Mouse (Mus musculus) lung, embryonic 16.5 days (tissue): ENCODE data around the gene Timp1. TPM values are rescaled to one million over a fixed set of nuclear protein-coding genes. Genes with fewer than 3 reads are reported as not detected.

Experiments used
- ATAC-seq: fragments of 200-750 bp; cut with Nextera tagmentation; 2 replicates; pipeline ENCODE4 v1.8.0; 2017; ENCODE audit warnings: low read depth, mild to moderate bottlenecking, moderate library complexity
- H3K27ac ChIP-seq: fragments of 300-500 bp; sonication (generic); 2 replicates; pipeline ENCODE4 v1.5.1; 2014; ENCODE audit warnings: mild to moderate bottlenecking, control low read depth, low read length
- H3K27me3 ChIP-seq: fragments of 300-500 bp; sonication (generic); 2 replicates; pipeline ENCODE4 v1.6.1; 2014; ENCODE audit warnings: low read depth, low read length, mixed read lengths; ENCODE audit not compliant: control insufficient read depth, insufficient read depth
- H3K36me3 ChIP-seq: fragments of 300-500 bp; sonication (generic); 2 replicates; pipeline ENCODE4 v1.6.1; 2014; ENCODE audit warnings: low read length; ENCODE audit not compliant: control insufficient read depth, insufficient read depth
- H3K4me1 ChIP-seq: fragments of 300-500 bp; sonication (generic); replicated peaks from 2 replicates; pipeline ENCODE4 v1.6.1; 2014; ENCODE audit warnings: low read length, mixed read lengths; ENCODE audit not compliant: control insufficient read depth, insufficient read depth
- H3K4me2 ChIP-seq: fragments of 300-500 bp; sonication (generic); 2 replicates; pipeline ENCODE4 v1.6.1; 2014; ENCODE audit warnings: low read depth, low read length, control low read depth
- H3K4me3 ChIP-seq: fragments of 300-500 bp; sonication (generic); 2 replicates; pipeline ENCODE4 v1.5.1; 2014; ENCODE audit warnings: mild to moderate bottlenecking, low read length, control low read depth
- H3K9ac ChIP-seq: fragments of 300-500 bp; sonication (generic); 2 replicates; pipeline ENCODE4 v1.6.1; 2014; ENCODE audit warnings: low read length, control low read depth
- H3K9me3 ChIP-seq: fragments of 300-500 bp; sonication (generic); 2 replicates; pipeline ENCODE4 v1.6.1; 2016; ENCODE audit warnings: low read length; ENCODE audit not compliant: control insufficient read depth
- WGBS: fragments of 180-500 bp; shearing (Covaris S2); extraction: QIAGEN DNeasy Blood & Tissue Kit; methylation state at CpG from one replicate; pipeline ENCODE4 v1.1.7; 2014; 5-methylcytosine and 5-hydroxymethylcytosine counted together
- polyA plus RNA-seq: library from polyadenylated mRNA; unstranded; fragments of >200 nt; fragmentation: Nextera tagmentation; extraction: Ambion mirVana; gene quantifications from 2 replicates; pipeline ENCODE4 v1.2.1, GENCODE M21; 2015

Timp1 gene
- polyA plus RNA-seq, 1 experiment from 2014 or later = 26.1 TPM

- Histone ChIP-seq H3K9me3 (no peaks in the 10 kb centered on the region), H3K4me2 (no peak overlapping the region), H3K36me3 (no peaks in the 10 kb centered on the region; the same call in 1 of the 2 replicates), H3K27me3 (no peaks in the 10 kb centered on the region), H3K4me1 (no peaks in the 10 kb centered on the region; the same call in 1 of the 2 replicates), H3K27ac (no peak overlapping the region), H3K9ac (no peak overlapping the region), H3K4me3 (no peak overlapping the region)
- peak; percentile 6; the same call in 1 of the 2 replicates for ATAC-seq
- 80% methylated on average over 9 of the region's 9 CpGs for WGBS
These were observed 6.5 kb upstream of the Timp1 start for GRCm38 (mm10) chrX:20863161-20864101.

- no peak overlapping the region for H3K27ac ChIP-seq
- no peaks in the 10 kb centered on the region for H3K9me3 ChIP-seq
- ATAC-seq = no peak
- no peaks in the 10 kb centered on the region for H3K27me3 ChIP-seq
- 45% methylated on average over 4 of the region's 4 CpGs for WGBS
- no peaks in the 10 kb centered on the region for H3K4me1 ChIP-seq
- H3K4me3 ChIP-seq = no peak overlapping the region
- no peak overlapping the region for H3K4me2 ChIP-seq
- no peaks in the 10 kb centered on the region for H3K36me3 ChIP-seq
- H3K9ac ChIP-seq = no peak overlapping the region
These were observed 1.9 kb upstream of the Timp1 start for GRCm38 (mm10) chrX:20868091-20868490.

- WGBS = 83% methylated on average over 1 of the region's 1 CpGs
- Histone ChIP-seq H3K4me2 (no peak overlapping the region), H3K27ac (no peak overlapping the region), H3K4me3 (no peak overlapping the region), H3K36me3 (no peaks in the 10 kb centered on the region), H3K27me3 (no peaks in the 10 kb centered on the region), H3K9me3 (no peaks in the 10 kb centered on the region), H3K9ac (no peak overlapping the region), H3K4me1 (no peaks in the 10 kb centered on the region)
- no peak for ATAC-seq
These were observed 763 bp upstream of the Timp1 start for GRCm38 (mm10) chrX:20869203-20869602.

GRCm38 (mm10) chrX:20872928-20873500, 3.0 kb downstream of the Timp1 start:
- no peaks in the 10 kb centered on the region for H3K36me3 ChIP-seq
- H3K4me2 ChIP-seq = no peak overlapping the region
- no peak overlapping the region for H3K9ac ChIP-seq
- no peak overlapping the region for H3K4me3 ChIP-seq
- 27% methylated on average over 11 of the region's 11 CpGs for WGBS
- H3K27ac ChIP-seq = no peak overlapping the region
- H3K27me3 ChIP-seq = no peaks in the 10 kb centered on the region
- no peaks in the 10 kb centered on the region for H3K9me3 ChIP-seq
- H3K4me1 ChIP-seq = no peaks in the 10 kb centered on the region
- ATAC-seq = no peak

- Histone ChIP-seq H3K27ac (no peak overlapping the region), H3K4me1 (no peaks in the 10 kb centered on the region), H3K4me3 (no peak overlapping the region), H3K36me3 (no peaks in the 10 kb centered on the region), H3K9ac (no peak overlapping the region), H3K27me3 (no peaks in the 10 kb centered on the region), H3K9me3 (no peaks in the 10 kb centered on the region), H3K4me2 (no peak overlapping the region)
- WGBS = 77% methylated on average over 3 of the region's 3 CpGs
- no peak for ATAC-seq
These were observed 5.3 kb downstream of the Timp1 start for GRCm38 (mm10) chrX:20875241-20875640.

GRCm38 (mm10) chrX:20910074-20910473, 40.1 kb downstream of the Timp1 start:
- Histone ChIP-seq H3K36me3 (no peaks in the 10 kb centered on the region), H3K27ac (no peak overlapping the region), H3K27me3 (no peaks in the 10 kb centered on the region), H3K4me3 (no peak overlapping the region), H3K9ac (no peak overlapping the region), H3K4me1 (no peaks in the 10 kb centered on the region), H3K9me3 (no peaks in the 10 kb centered on the region), H3K4me2 (no peak overlapping the region)
- no peak for ATAC-seq
- 31% methylated on average over 3 of the region's 3 CpGs for WGBS

- H3K9me3 ChIP-seq = no peaks in the 10 kb centered on the region
- 71% methylated on average over 6 of the region's 6 CpGs for WGBS
- H3K27me3 ChIP-seq = no peaks in the 10 kb centered on the region
- H3K4me3 ChIP-seq = no peak overlapping the region
- H3K4me2 ChIP-seq = no peak overlapping the region
- H3K4me1 ChIP-seq = no peaks in the 10 kb centered on the region
- no peaks in the 10 kb centered on the region for H3K36me3 ChIP-seq
- no peak for ATAC-seq
- no peak overlapping the region for H3K9ac ChIP-seq
- no peak overlapping the region for H3K27ac ChIP-seq
These were observed 43.8 kb downstream of the Timp1 start for GRCm38 (mm10) chrX:20913726-20914125.

- no peak for ATAC-seq
- H3K27ac ChIP-seq = no peak overlapping the region
- H3K36me3 ChIP-seq = no peaks in the 10 kb centered on the region
- no peak overlapping the region for H3K4me2 ChIP-seq
- no peaks in the 10 kb centered on the region; the same call in 1 of the 2 replicates for H3K27me3 ChIP-seq
- no peaks in the 10 kb centered on the region for H3K9me3 ChIP-seq
- no peak overlapping the region for H3K9ac ChIP-seq
- H3K4me1 ChIP-seq = no peaks in the 10 kb centered on the region
- H3K4me3 ChIP-seq = no peak overlapping the region
These were observed 45.1 kb downstream of the Timp1 start for GRCm38 (mm10) chrX:20915075-20915474.

GRCm38 (mm10) chrX:20920249-20920843, 50.4 kb downstream of the Timp1 start:
- Histone ChIP-seq H3K4me2 (peak overlapping the region; percentile 70), H3K27ac (no peak overlapping the region), H3K27me3 (no peaks in the 10 kb centered on the region; the same call in 1 of the 2 replicates), H3K4me1 (0 out of 2 replicates have a peak, but pooled peaks cover 3% of the 10 kb centered on the region), H3K36me3 (no peaks in the 10 kb centered on the region), H3K4me3 (peak overlapping the region; percentile 47), H3K9ac (0 out of 2 replicates have a peak overlapping the region, but pooled peaks have one; percentile 4), H3K9me3 (no peaks in the 10 kb centered on the region)
- ATAC-seq = peak; percentile 52
- 24% methylated on average over 18 of the region's 49 CpGs for WGBS
